Mouse (Mus musculus) MEL (cell line): ENCODE results near the gene Lrrc25. TPM values are rescaled to one million over a fixed set of nuclear protein-coding genes. Genes with fewer than 3 reads are reported as not detected.

Source experiments
- DNase-seq: peaks from one replicate; pipeline ENCODE4 v3.0.0; 2011; ENCODE audit warnings: low read depth, low spot score
- H3K27ac ChIP-seq: 2 replicates; pipeline ENCODE4 v1.5.1; 2012; ENCODE audit warnings: low read depth, mild to moderate bottlenecking, control low read depth, low read length, moderate library complexity; ENCODE audit not compliant: control insufficient read depth
- H3K27me3 ChIP-seq, 2 experiments: fragments of 150-350 bp in 1 of 2; sonication (generic) in 1 of 2; 2 replicates each; pipeline ENCODE4 v1.6.1; 2012; ENCODE audit warnings: low read length in 2 of 2, mild to moderate bottlenecking in 2 of 2, improper control_type of control experiment in 1 of 2, moderate library complexity in 1 of 2; ENCODE audit not compliant: insufficient read depth in 2 of 2, control insufficient read depth in 1 of 2
- H3K36me3 ChIP-seq, 2 experiments: 2 replicates each; pipeline ENCODE4 v1.6.1; 2012 to 2014; ENCODE audit warnings: low read length in 2 of 2, improper control_type of control experiment in 1 of 2, inconsistent platforms in 1 of 2, mild to moderate bottlenecking in 1 of 2; ENCODE audit not compliant: insufficient read depth in 2 of 2, control insufficient read depth in 1 of 2
- H3K4me1 ChIP-seq, 2 experiments: fragments of 150-350 bp in 1 of 2; sonication (generic) in 1 of 2; 2 replicates each; pipeline ENCODE4 v1.6.1; 2012; ENCODE audit warnings: low read length in 2 of 2, improper control_type of control experiment in 1 of 2, mild to moderate bottlenecking in 1 of 2; ENCODE audit not compliant: insufficient read depth in 2 of 2, control insufficient read depth in 1 of 2
- H3K4me3 ChIP-seq, 2 experiments: fragments of 150-350 bp in 1 of 2; sonication (generic) in 1 of 2; 2 replicates each; pipeline ENCODE4 v1.5.1; 2012; ENCODE audit warnings: low read depth in 2 of 2, low read length in 2 of 2, mild to moderate bottlenecking in 2 of 2, moderate library complexity in 2 of 2, control low read depth in 1 of 2, improper control_type of control experiment in 1 of 2; ENCODE audit not compliant: control insufficient read depth in 1 of 2, insufficient read depth in 1 of 2
- H3K79me2 ChIP-seq: 2 replicates; pipeline ENCODE4 v1.6.1; 2012; ENCODE audit warnings: mild to moderate bottlenecking, low read length, moderate library complexity; ENCODE audit not compliant: control insufficient read depth, poor library complexity, insufficient read depth
- H3K9ac ChIP-seq: 2 replicates; pipeline ENCODE4 v1.6.1; 2012; ENCODE audit warnings: low read depth, mild to moderate bottlenecking, control low read depth, low read length, moderate library complexity; ENCODE audit not compliant: control insufficient read depth, poor library complexity, severe bottlenecking
- H3K9me3 ChIP-seq: fragments of 150-350 bp; sonication (generic); replicated peaks from 2 replicates; pipeline ENCODE4 v1.6.1; 2012; ENCODE audit warnings: mild to moderate bottlenecking, low read length, improper control_type of control experiment, moderate library complexity; ENCODE audit not compliant: insufficient read depth
- CTCF ChIP-seq, 3 experiments: IDR thresholded peaks in 2 of 3; conservative IDR thresholded peaks in 1 of 3; 2 replicates each; pipeline ENCODE4 v1.5.1; 2011 to 2012; ENCODE audit warnings: low read length in 3 of 3, low read depth in 2 of 3, mild to moderate bottlenecking in 2 of 3, improper control_type of control experiment in 1 of 3, inconsistent platforms in 1 of 3, mixed read lengths in 1 of 3, moderate library complexity in 1 of 3; ENCODE audit not compliant: control insufficient read depth in 1 of 3, insufficient read depth in 1 of 3, poor library complexity in 1 of 3, severe bottlenecking in 1 of 3
- E2F4 ChIP-seq: IDR thresholded peaks from 2 replicates; pipeline ENCODE4 v1.6.1; 2011; ENCODE audit warnings: low read depth, low read length, improper control_type of control experiment, borderline replicate concordance
- ELF1 ChIP-seq: IDR thresholded peaks from 2 replicates; pipeline ENCODE4 v1.6.1; 2014; ENCODE audit warnings: low read depth, mild to moderate bottlenecking, inconsistent platforms, low read length, improper control_type of control experiment, moderate library complexity
- EP300 ChIP-seq, 2 experiments: IDR thresholded peaks; 2 replicates each; pipeline ENCODE4 v1.6.1; 2011; ENCODE audit warnings: improper control_type of control experiment in 2 of 2, low read length in 2 of 2, low read depth in 1 of 2, mild to moderate bottlenecking in 1 of 2
- ETS1 ChIP-seq: IDR thresholded peaks from 2 replicates; pipeline ENCODE4 v1.6.1; 2012; ENCODE audit warnings: low read depth, mild to moderate bottlenecking, inconsistent platforms, low read length, improper control_type of control experiment, moderate library complexity
- GATA1 ChIP-seq: IDR thresholded peaks from 2 replicates; pipeline ENCODE4 v1.6.1; 2011; ENCODE audit warnings: low read depth, low read length, improper control_type of control experiment
- MAZ ChIP-seq: IDR thresholded peaks from 2 replicates; pipeline ENCODE4 v1.6.1; 2012; ENCODE audit warnings: low read depth, mild to moderate bottlenecking, inconsistent platforms, low read length, improper control_type of control experiment
- MEF2A ChIP-seq: IDR thresholded peaks from 2 replicates; pipeline ENCODE4 v1.6.1; 2014; ENCODE audit warnings: low read depth, mild to moderate bottlenecking, inconsistent platforms, low read length, improper control_type of control experiment; ENCODE audit not compliant: poor library complexity, insufficient replicate concordance, severe bottlenecking; ENCODE audit errors: extremely low read depth
- MYB ChIP-seq: IDR thresholded peaks from 2 replicates; pipeline ENCODE4 v1.6.1; 2011; ENCODE audit warnings: mild to moderate bottlenecking, low read depth, low read length, improper control_type of control experiment
- NELFE ChIP-seq: IDR thresholded peaks from 2 replicates; pipeline ENCODE4 v1.6.1; 2011; ENCODE audit warnings: low read depth, low read length, improper control_type of control experiment
- NRF1 ChIP-seq: IDR thresholded peaks from 2 replicates; pipeline ENCODE4 v1.6.1; 2014; ENCODE audit warnings: low read depth, mild to moderate bottlenecking, inconsistent platforms, low read length, improper control_type of control experiment, moderate library complexity; ENCODE audit not compliant: poor library complexity, insufficient read depth, severe bottlenecking
- POLR2A ChIP-seq, 2 experiments: IDR thresholded peaks; 2 replicates each; pipeline ENCODE4 v1.6.1; 2011 to 2012; ENCODE audit warnings: low read length in 2 of 2, mild to moderate bottlenecking in 2 of 2, control low read depth in 1 of 2, improper control_type of control experiment in 1 of 2, low read depth in 1 of 2, moderate library complexity in 1 of 2; ENCODE audit not compliant: control insufficient read depth in 1 of 2, insufficient read depth in 1 of 2, poor library complexity in 1 of 2
- POLR2AphosphoS5 ChIP-seq: IDR thresholded peaks from 2 replicates; pipeline ENCODE4 v1.6.1; 2012; ENCODE audit warnings: low read depth, borderline replicate concordance, mild to moderate bottlenecking, inconsistent platforms, low read length, moderate library complexity, mixed read lengths
- RCOR1 ChIP-seq: IDR thresholded peaks from 2 replicates; pipeline ENCODE4 v1.6.1; 2012; ENCODE audit warnings: low read depth, mild to moderate bottlenecking, inconsistent platforms, low read length, improper control_type of control experiment
- SIN3A ChIP-seq: IDR thresholded peaks from 2 replicates; pipeline ENCODE4 v1.6.1; 2012; ENCODE audit warnings: low read length, improper control_type of control experiment, inconsistent platforms
- SMC3 ChIP-seq: IDR thresholded peaks from 2 replicates; pipeline ENCODE4 v1.6.1; 2011; ENCODE audit warnings: low read depth, low read length, improper control_type of control experiment
- TAL1 ChIP-seq: IDR thresholded peaks from 2 replicates; pipeline ENCODE4 v1.6.1; 2012; ENCODE audit warnings: mild to moderate bottlenecking, inconsistent platforms, low read length, moderate library complexity, mixed read lengths
- TCF12 ChIP-seq: IDR thresholded peaks from 2 replicates; pipeline ENCODE4 v1.6.1; 2014; ENCODE audit warnings: low read depth, mild to moderate bottlenecking, inconsistent platforms, low read length, improper control_type of control experiment, moderate library complexity
- UBTF ChIP-seq: IDR thresholded peaks from 2 replicates; pipeline ENCODE4 v1.6.1; 2012; ENCODE audit warnings: low read depth, mild to moderate bottlenecking, inconsistent platforms, low read length, improper control_type of control experiment, moderate library complexity, borderline replicate concordance; ENCODE audit not compliant: insufficient read depth
- ZKSCAN1 ChIP-seq: IDR thresholded peaks from 2 replicates; pipeline ENCODE4 v1.6.1; 2012; ENCODE audit warnings: low read depth, mild to moderate bottlenecking, inconsistent platforms, low read length, improper control_type of control experiment, moderate library complexity
- ZMIZ1 ChIP-seq: IDR thresholded peaks from 2 replicates; pipeline ENCODE4 v1.6.1; 2012; ENCODE audit warnings: low read depth, mild to moderate bottlenecking, inconsistent platforms, low read length, improper control_type of control experiment, moderate library complexity
- ZNF384 ChIP-seq: IDR thresholded peaks from 2 replicates; pipeline ENCODE4 v1.6.1; 2012; ENCODE audit warnings: low read depth, mild to moderate bottlenecking, inconsistent platforms, low read length, improper control_type of control experiment
- polyA plus RNA-seq, 2 experiments: library from polyadenylated mRNA; stranded (reverse) in 1 of 2; unstranded in 1 of 2; fragments of >175 nt in 1 of 2; fragments of >200 nt in 1 of 2; gene quantifications; 2 replicates each; pipeline versions ENCODE4 v1.2.1 to v1.2.4; 2012; ENCODE audit warnings: low replicate concordance in 2 of 2, low read depth in 1 of 2; ENCODE audit not compliant: insufficient read length in 2 of 2, insufficient read depth in 1 of 2, missing spikeins in 1 of 2
- total RNA-seq: library from RNA; depleted of rRNA; stranded (reverse); fragments of 300-350 nt; gene quantifications from 2 replicates; pipeline ENCODE4 v1.2.3, GENCODE M21; 2012

Lrrc25 gene
- total and polyA plus RNA-seq, 3 experiments, result 0.39 to 1.1 TPM; not detected in 1

GRCm38 (mm10) chr8:70574915-70575314, 41.0 kb upstream of the Lrrc25 start:
- H3K9ac ChIP-seq, result no peak overlapping the region
- H3K4me1 ChIP-seq, result peaks cover 3 to 8% of the 10 kb centered on the region in 2 experiments
- no peaks in the 10 kb centered on the region; the same call in 1 of the 2 replicates for H3K79me2 ChIP-seq
- H3K4me3 ChIP-seq, result no peak overlapping the region
- peaks cover 0 to 10% of the 10 kb centered on the region in 2 experiments; a peak in 3 of 4 replicates for H3K36me3 ChIP-seq
- TF ChIP-seq POLR2AphosphoS5, result no peak
- TF ChIP-seq GATA1, result peak; percentile 19; the same call in 1 of the 2 replicates
- no peaks in the 10 kb centered on the region for H3K27me3 ChIP-seq
- H3K9me3 ChIP-seq, result no peaks in the 10 kb centered on the region
- H3K27ac ChIP-seq, result 0 out of 2 replicates have a peak overlapping the region, but pooled peaks have one; percentile 7
- DNase-seq, result peak; percentile 41

GRCm38 (mm10) chr8:70577207-70577606, 38.7 kb upstream of the Lrrc25 start:
- no peak overlapping the region for H3K4me3 ChIP-seq
- no peaks in the 10 kb centered on the region for H3K79me2 ChIP-seq
- H3K27ac ChIP-seq, result no peak overlapping the region
- no peak overlapping the region for H3K9ac ChIP-seq
- no peaks in the 10 kb centered on the region for H3K27me3 ChIP-seq
- H3K9me3 ChIP-seq, result no peaks in the 10 kb centered on the region
- no peak for DNase-seq
- peaks cover 0 to 10% of the 10 kb centered on the region in 2 experiments; a peak in 3 of 4 replicates for H3K36me3 ChIP-seq
- TF ChIP-seq SIN3A, result no peak
- TF ChIP-seq ELF1, result no peak
- no peak for TF ChIP-seq TAL1
- TF ChIP-seq SMC3, result no peak
- no peak for TF ChIP-seq MEF2A
- TF ChIP-seq UBTF, result no peak
- TF ChIP-seq POLR2AphosphoS5, result no peak
- TF ChIP-seq, all 39 proteins: peak for 0
- peaks cover 3 to 8% of the 10 kb centered on the region in 2 experiments for H3K4me1 ChIP-seq

GRCm38 (mm10) chr8:70583476-70584387, 32.2 kb upstream of the Lrrc25 start:
- Histone ChIP-seq H3K27me3 (no peaks in the 10 kb centered on the region), H3K9ac (no peak overlapping the region), H3K36me3 (peaks cover 2 to 11% of the 10 kb centered on the region in 2 experiments; a peak in 3 of 4 replicates), H3K4me3 (no peak overlapping the region), H3K4me1 (peaks cover 5 to 9% of the 10 kb centered on the region in 2 experiments; a peak in 2 of 4 replicates), H3K9me3 (no peaks in the 10 kb centered on the region), H3K79me2 (no peaks in the 10 kb centered on the region), H3K27ac (no peak overlapping the region)
- DNase-seq, result no peak
- no peak for TF ChIP-seq ELF1
- no peak for TF ChIP-seq MAZ
- no peak for TF ChIP-seq TCF12
- TF ChIP-seq ZKSCAN1, result no peak
- TF ChIP-seq ZMIZ1, result no peak
- no peak for TF ChIP-seq POLR2AphosphoS5
- TF ChIP-seq MYB, result no peak
- TF ChIP-seq ETS1, result no peak
- TF ChIP-seq UBTF, result no peak
- no peak for TF ChIP-seq POLR2A (IDR thresholded peaks at IDR 0.05; ENCODE audit: control insufficient read depth in 1 of 2, insufficient read depth in 1 of 2, low read depth in 1 of 2, low read length in 2 of 2, poor library complexity in 1 of 2)
- no peak for TF ChIP-seq EP300 (IDR thresholded peaks at IDR 0.05; ENCODE audit: low read depth in 1 of 2, low read length in 2 of 2)
- no peak for TF ChIP-seq SMC3
- TF ChIP-seq TAL1, result no peak
- no peak for TF ChIP-seq RCOR1
- TF ChIP-seq CTCF (IDR thresholded peaks at IDR 0.05 in 2 of 3, conservative IDR thresholded peaks at IDR 0.05 in 1 of 3; ENCODE audit: control insufficient read depth in 1 of 3, insufficient read depth in 1 of 3, low read depth in 2 of 3, low read length in 3 of 3, poor library complexity in 1 of 3, severe bottlenecking in 1 of 3), result no peak
- TF ChIP-seq NRF1, result no peak
- TF ChIP-seq ZNF384, result no peak
- no peak for TF ChIP-seq NELFE
- no peak for TF ChIP-seq E2F4
